Mouse (Mus musculus) liver, embryonic 14.5 days (tissue): ENCODE data around the gene Hivep3.

ENCODE experiments used
- CTCF ChIP-seq: IDR thresholded peaks from 2 replicates; pipeline ENCODE4 v1.5.1; 2016; ENCODE audit warnings: antibody characterized with exemption, low read depth, control low read depth
- EP300 ChIP-seq: IDR thresholded peaks from 2 replicates; pipeline ENCODE4 v1.6.1; 2016; ENCODE audit warnings: antibody characterized with exemption, low read depth

DNA sequence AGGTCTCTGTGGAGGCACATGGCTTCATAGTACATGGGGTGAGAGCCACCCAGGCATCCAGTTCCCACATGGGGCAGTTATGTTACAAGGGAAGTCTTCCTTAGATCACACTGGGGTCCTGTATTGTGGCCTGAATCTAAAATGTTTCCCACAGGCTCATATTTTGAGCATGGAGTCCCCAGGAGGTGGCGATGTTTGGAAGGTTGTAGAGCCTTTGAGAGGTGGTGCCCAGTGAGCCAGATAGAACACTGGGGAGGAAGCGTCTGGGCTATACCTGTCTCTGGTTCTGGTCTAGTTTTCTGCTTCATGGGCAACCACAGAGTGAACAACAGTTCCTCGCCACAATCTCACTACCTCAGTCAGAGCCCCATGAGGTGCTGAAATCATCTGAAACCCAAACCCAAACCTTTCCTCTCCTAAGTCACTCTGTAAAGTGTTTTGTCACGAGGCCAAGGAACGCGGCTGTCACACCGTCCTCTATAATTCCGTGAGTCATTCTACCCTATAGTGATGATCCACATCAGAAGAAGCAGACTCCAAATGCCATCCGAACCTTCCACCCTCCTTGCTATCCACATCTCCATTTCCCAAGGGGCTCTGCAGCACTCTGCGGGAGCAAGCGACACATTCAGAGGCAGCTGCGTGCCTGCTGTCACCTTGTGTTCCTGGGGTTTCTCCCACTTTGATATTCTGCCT, 187.6 kb downstream of the Hivep3 start:
- no peak for TF ChIP-seq CTCF
- no peak for TF ChIP-seq EP300
